Mouse (Mus musculus) midbrain, embryonic 11.5 days (tissue): ENCODE measurements around the gene Mark1. TPM values are rescaled to one million over a fixed set of nuclear protein-coding genes. Genes with fewer than 3 reads are reported as not detected.

Experiments
- ATAC-seq: fragments of 200-750 bp; cut with Nextera tagmentation; 2 replicates; pipeline ENCODE4 v1.8.0; 2017; ENCODE audit warnings: moderate TSS enrichment, moderate library complexity; ENCODE audit not compliant: low FRiP score
- DNase-seq: peaks from one replicate; pipeline ENCODE4 v3.0.0; 2015; ENCODE audit warnings: low spot score; ENCODE audit errors: missing footprints
- H3K27ac ChIP-seq: fragments of 300-500 bp; sonication (generic); 2 replicates; pipeline ENCODE4 v1.5.1; 2014; ENCODE audit warnings: low read depth, low read length
- H3K27me3 ChIP-seq: fragments of 300-500 bp; sonication (generic); 2 replicates; pipeline ENCODE4 v1.6.1; 2014; ENCODE audit warnings: mild to moderate bottlenecking, low read length, moderate library complexity, mixed read lengths; ENCODE audit not compliant: control insufficient read depth, insufficient read depth
- H3K36me3 ChIP-seq: fragments of 300-500 bp; sonication (generic); 2 replicates; pipeline ENCODE4 v1.6.1; 2014; ENCODE audit warnings: mild to moderate bottlenecking, low read length, moderate library complexity, mixed read lengths; ENCODE audit not compliant: control insufficient read depth, insufficient read depth
- H3K4me1 ChIP-seq: fragments of 300-500 bp; sonication (generic); 2 replicates; pipeline ENCODE4 v1.6.1; 2014; ENCODE audit warnings: low read length; ENCODE audit not compliant: control insufficient read depth, insufficient read depth
- H3K4me2 ChIP-seq: fragments of 300-500 bp; sonication (generic); 2 replicates; pipeline ENCODE4 v1.6.1; 2014; ENCODE audit warnings: mild to moderate bottlenecking, moderate library complexity
- H3K4me3 ChIP-seq: fragments of 300-500 bp; sonication (generic); 2 replicates; pipeline ENCODE4 v1.5.1; 2014; ENCODE audit warnings: low read depth, low read length
- H3K9ac ChIP-seq: fragments of 300-500 bp; sonication (generic); 2 replicates; pipeline ENCODE4 v1.6.1; 2014; ENCODE audit warnings: low read length
- H3K9me3 ChIP-seq: fragments of 300-500 bp; sonication (generic); 2 replicates; pipeline ENCODE4 v1.6.1; 2016; ENCODE audit warnings: low read length; ENCODE audit not compliant: control insufficient read depth
- WGBS: fragments of 180-500 bp; shearing (Covaris S2); extraction: QIAGEN DNeasy Blood & Tissue Kit; methylation state at CpG from one replicate; pipeline ENCODE4 v1.1.7; 2014; 5-methylcytosine and 5-hydroxymethylcytosine counted together
- polyA plus RNA-seq: library from polyadenylated mRNA; unstranded; fragments of >200 nt; fragmentation: Nextera tagmentation; extraction: Ambion mirVana; gene quantifications from 2 replicates; pipeline ENCODE4 v1.2.1, GENCODE M21; 2014

Gene Mark1
- polyA plus RNA-seq, 1 experiment from 2014 or later: 5.3 TPM

GRCm38 (mm10) chr1:184999780-185000599 lies 620 bp upstream of the Mark1 start:
- H3K27ac ChIP-seq: peak overlapping the region; percentile 57
- WGBS: 1% methylated on average over 23 of the region's 65 CpGs
- DNase-seq: peak; percentile 94

DNA sequence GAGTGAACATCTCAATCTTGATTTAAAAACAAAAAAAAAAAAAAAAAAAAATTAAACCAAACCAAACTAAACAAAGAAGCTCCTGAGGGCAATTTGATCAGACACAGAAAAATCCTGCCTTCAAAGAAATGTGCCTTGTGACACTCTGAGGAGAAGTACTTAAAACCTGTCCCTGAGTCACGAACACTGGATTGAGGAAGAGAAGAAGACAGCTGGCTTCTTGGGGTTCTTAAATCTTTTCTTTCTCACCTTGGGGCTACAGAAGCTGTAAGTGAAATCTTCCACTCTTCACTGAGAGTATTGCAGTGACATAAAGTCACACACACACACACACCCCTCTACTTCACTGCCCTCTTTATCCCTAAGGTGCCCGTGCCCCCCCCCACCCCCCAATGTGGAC lies 739 bp downstream of the Mark1 start:
- no peaks in the 10 kb centered on the region for H3K27me3 ChIP-seq
- H3K36me3 ChIP-seq: no peaks in the 10 kb centered on the region
- peak overlapping the region; percentile 94 for H3K9ac ChIP-seq
- ATAC-seq (peak; percentile 23; the same call in 1 of the 2 replicates), DNase-seq (peak; percentile 90)
- peaks cover 22% of the 10 kb centered on the region for H3K4me1 ChIP-seq
- H3K27ac ChIP-seq: no peak overlapping the region
- H3K9me3 ChIP-seq: no peaks in the 10 kb centered on the region
- peak overlapping the region; percentile 85 for H3K4me2 ChIP-seq
- whole genome bisulfite sequencing: 9% methylated on average over 2 of the region's 2 CpGs
- peak overlapping the region; percentile 88 for H3K4me3 ChIP-seq

More at GRCm38 (mm10) chr1:184999780-185000599, 620 bp upstream of the Mark1 start:
- Histone ChIP-seq H3K9me3 (no peaks in the 10 kb centered on the region), H3K4me1 (peaks cover 21% of the 10 kb centered on the region), H3K4me2 (peak overlapping the region; percentile 85), H3K36me3 (no peaks in the 10 kb centered on the region), H3K27me3 (no peaks in the 10 kb centered on the region), H3K9ac (peak overlapping the region; percentile 94), H3K4me3 (peak overlapping the region; percentile 88)
- peak; percentile 84 for ATAC-seq

DNA sequence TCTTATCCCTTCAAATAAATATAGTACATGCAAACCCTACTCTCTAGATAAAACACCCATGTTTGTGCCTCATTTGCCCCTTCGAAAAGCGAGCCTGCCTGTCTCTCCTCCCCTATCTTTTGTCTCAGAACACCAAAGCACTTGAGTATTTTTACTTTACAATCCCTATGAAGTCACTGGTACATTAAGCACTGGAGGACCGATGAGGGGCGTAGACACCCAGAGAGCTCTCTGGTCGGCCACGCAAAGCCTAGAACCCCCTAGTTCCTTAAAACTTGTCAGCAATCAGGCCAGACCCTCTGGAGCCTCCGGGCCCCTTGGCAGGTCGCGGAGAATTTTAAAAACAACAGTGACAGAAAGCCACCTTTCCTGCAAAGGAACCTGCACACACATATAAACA lies 1.2 kb downstream of the Mark1 start:
- DNase-seq (no peak), ATAC-seq (no peak)
- 35% methylated on average over 9 of the region's 9 CpGs for WGBS
- H3K27me3 ChIP-seq: no peaks in the 10 kb centered on the region
- peak overlapping the region; percentile 88 for H3K4me3 ChIP-seq
- H3K36me3 ChIP-seq: no peaks in the 10 kb centered on the region
- no peak overlapping the region for H3K27ac ChIP-seq
- H3K9me3 ChIP-seq: no peaks in the 10 kb centered on the region
- H3K9ac ChIP-seq: peak overlapping the region; percentile 94
- H3K4me2 ChIP-seq: peak overlapping the region; percentile 85
- peaks cover 23% of the 10 kb centered on the region for H3K4me1 ChIP-seq

GRCm38 (mm10) chr1:184997466-184997865 lies 1.9 kb downstream of the Mark1 start:
- Histone ChIP-seq H3K4me1 (peaks cover 23% of the 10 kb centered on the region), H3K4me2 (peak overlapping the region; percentile 85), H3K36me3 (no peaks in the 10 kb centered on the region), H3K9me3 (no peaks in the 10 kb centered on the region), H3K27me3 (no peaks in the 10 kb centered on the region), H3K27ac (no peak overlapping the region), H3K4me3 (peak overlapping the region; percentile 88), H3K9ac (peak overlapping the region; percentile 38; the same call in 1 of the 2 replicates)
- no peak for DNase-seq
- ATAC-seq: no peak
- WGBS: 38% methylated on average over 11 of the region's 11 CpGs

GRCm38 (mm10) chr1:184995335-184995734 lies 4.0 kb downstream of the Mark1 start:
- Histone ChIP-seq H3K4me1 (peaks cover 25% of the 10 kb centered on the region), H3K4me3 (no peak overlapping the region), H3K27me3 (no peaks in the 10 kb centered on the region), H3K9ac (no peak overlapping the region), H3K4me2 (no peak overlapping the region), H3K9me3 (no peaks in the 10 kb centered on the region), H3K36me3 (no peaks in the 10 kb centered on the region), H3K27ac (no peak overlapping the region)
- 70% methylated on average over 4 of the region's 4 CpGs for WGBS
- no peak for ATAC-seq
- peak; percentile 62 for DNase-seq

DNA sequence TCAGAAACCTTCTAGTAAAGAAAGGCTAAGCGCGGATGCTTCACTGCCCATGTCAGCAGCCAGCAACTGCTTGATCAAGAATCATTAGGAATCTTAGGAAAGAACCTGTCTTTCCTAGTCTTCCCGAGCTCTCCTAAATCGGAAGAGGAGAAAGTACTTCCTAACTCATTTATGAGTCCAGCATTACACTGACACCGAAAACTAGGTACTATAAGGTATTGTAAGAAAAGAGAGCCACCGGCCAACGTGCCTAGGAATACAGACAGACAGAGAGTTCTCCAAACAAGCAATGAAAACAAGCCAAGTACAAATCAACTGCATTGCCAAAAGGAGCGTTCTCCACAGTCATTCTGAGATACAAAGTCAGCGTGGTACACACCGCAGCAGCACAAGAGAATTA lies 8.2 kb downstream of the Mark1 start:
- H3K9me3 ChIP-seq: no peaks in the 10 kb centered on the region
- ATAC-seq: no peak
- no peaks in the 10 kb centered on the region for H3K36me3 ChIP-seq
- H3K4me3 ChIP-seq: no peak overlapping the region
- no peaks in the 10 kb centered on the region for H3K27me3 ChIP-seq
- WGBS: 94% methylated on average over 10 of the region's 10 CpGs
- no peak overlapping the region for H3K4me2 ChIP-seq
- no peak overlapping the region for H3K9ac ChIP-seq
- H3K27ac ChIP-seq: no peak overlapping the region
- peak; percentile 71 for DNase-seq
- peaks cover 12% of the 10 kb centered on the region for H3K4me1 ChIP-seq

DNA sequence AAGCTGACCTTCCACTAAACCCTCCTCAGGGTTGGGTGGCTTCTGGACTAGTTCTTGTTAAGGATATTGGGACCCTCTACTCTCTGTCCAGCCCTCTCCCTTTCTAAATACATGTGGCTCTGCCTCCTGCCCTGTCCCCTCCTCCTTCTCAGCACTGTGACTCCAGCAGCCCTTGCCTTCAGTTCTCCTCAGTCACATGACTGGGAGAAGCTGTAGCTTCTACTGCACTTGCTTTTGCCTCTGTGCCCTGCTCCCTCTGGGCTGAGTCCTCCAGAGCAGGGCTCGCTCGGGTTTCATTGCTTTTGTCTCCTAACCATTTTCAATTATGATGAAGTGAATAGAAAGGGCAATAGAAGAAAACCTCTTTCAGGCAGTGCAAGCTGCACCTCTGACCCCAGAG lies 12.6 kb downstream of the Mark1 start:
- no peaks in the 10 kb centered on the region for H3K27me3 ChIP-seq
- no peaks in the 10 kb centered on the region for H3K36me3 ChIP-seq
- no peak overlapping the region for H3K4me3 ChIP-seq
- WGBS: 8% methylated on average over 2 of the region's 2 CpGs
- H3K27ac ChIP-seq: no peak overlapping the region
- H3K9ac ChIP-seq: no peak overlapping the region
- ATAC-seq (peak; percentile 44; the same call in 1 of the 2 replicates), DNase-seq (no peak)
- H3K9me3 ChIP-seq: no peaks in the 10 kb centered on the region
- H3K4me2 ChIP-seq: no peak overlapping the region
- peaks cover 7% of the 10 kb centered on the region for H3K4me1 ChIP-seq

DNA sequence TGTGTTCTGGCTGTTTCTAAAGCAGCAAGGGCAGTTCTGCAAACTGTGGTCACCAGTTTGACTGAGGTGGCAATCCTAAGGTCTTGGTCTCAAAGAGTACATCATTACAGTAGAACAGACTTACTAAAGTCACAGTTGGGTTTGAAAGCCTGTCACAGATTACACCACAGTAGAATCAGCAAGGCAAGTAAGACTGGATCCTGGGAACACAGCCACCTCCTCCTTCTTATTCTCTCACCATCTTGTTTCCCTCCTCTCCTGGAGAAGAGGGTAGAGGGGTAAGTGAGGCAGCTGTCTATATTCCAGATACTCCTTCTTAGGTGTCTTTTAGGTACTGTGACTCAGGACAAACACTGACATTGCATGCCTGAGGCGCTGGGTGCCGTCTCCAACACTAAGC lies 14.6 kb downstream of the Mark1 start:
- DNase-seq (no peak), ATAC-seq (no peak)
- no peak overlapping the region for H3K9ac ChIP-seq
- H3K27me3 ChIP-seq: no peaks in the 10 kb centered on the region
- H3K4me2 ChIP-seq: no peak overlapping the region
- no peaks in the 10 kb centered on the region for H3K9me3 ChIP-seq
- no peaks in the 10 kb centered on the region for H3K36me3 ChIP-seq
- H3K4me1 ChIP-seq: peaks cover 7% of the 10 kb centered on the region
- WGBS: 75% methylated on average over 2 of the region's 2 CpGs
- H3K4me3 ChIP-seq: no peak overlapping the region
- H3K27ac ChIP-seq: no peak overlapping the region

DNA sequence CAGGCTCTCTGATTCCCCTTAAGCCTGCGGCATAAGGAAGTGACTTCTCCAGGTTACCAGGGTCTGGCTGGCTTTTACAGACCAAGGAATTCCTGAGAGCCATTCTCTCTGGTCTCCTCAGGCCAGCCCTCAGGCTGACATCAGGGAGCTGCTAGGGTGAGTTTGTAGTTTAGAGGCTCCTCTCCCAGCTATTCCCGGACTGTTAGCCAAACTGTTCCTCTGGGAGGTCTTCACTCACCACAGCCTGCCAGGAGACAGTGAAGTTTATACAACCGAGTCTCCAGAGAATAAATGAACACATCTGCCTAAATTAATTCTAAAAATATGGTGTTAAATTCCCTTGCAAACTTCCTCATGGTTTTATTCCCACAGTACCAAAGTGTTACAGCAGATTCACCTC lies 15.6 kb downstream of the Mark1 start:
- Histone ChIP-seq H3K9ac (no peak overlapping the region), H3K36me3 (no peaks in the 10 kb centered on the region), H3K4me3 (no peak overlapping the region), H3K4me2 (no peak overlapping the region), H3K4me1 (peaks cover 7% of the 10 kb centered on the region), H3K27me3 (no peaks in the 10 kb centered on the region), H3K9me3 (no peaks in the 10 kb centered on the region), H3K27ac (no peak overlapping the region)
- no peak for ATAC-seq
- DNase-seq: no peak
- 70% methylated on average over 3 of the region's 3 CpGs for WGBS
